Mouse (Mus musculus): Measurements from ENCODE around the gene Inpp5a.

Gene Inpp5a

GRCm38 (mm10) chr7:139476700-139477099, 87.8 kb downstream of the Inpp5a start:
- DNase-seq (ENCODE audit: low spot score in 2 of 2), result no peak

- no peak for DNase-seq (ENCODE audit: low spot score in 2 of 2)
These were observed 88.8 kb downstream of the Inpp5a start for GRCm38 (mm10) chr7:139477748-139478147.

- DNase-seq (ENCODE audit: low spot score in 2 of 2), result no peak
These were observed 90.2 kb downstream of the Inpp5a start for GRCm38 (mm10) chr7:139479077-139479476.

GRCm38 (mm10) chr7:139479626-139480025, 90.7 kb downstream of the Inpp5a start:
- no peak for DNase-seq (ENCODE audit: low spot score in 2 of 2)

GRCm38 (mm10) chr7:139484206-139484955, 95.5 kb downstream of the Inpp5a start:
- no peak for DNase-seq (ENCODE audit: low spot score in 2 of 2)

GRCm38 (mm10) chr7:139489721-139490211, 100.9 kb downstream of the Inpp5a start:
- no peak for DNase-seq (ENCODE audit: low spot score in 2 of 2)

- DNase-seq (ENCODE audit: low spot score in 2 of 2), result no peak
These were observed 103.4 kb downstream of the Inpp5a start for GRCm38 (mm10) chr7:139492351-139492750.

GRCm38 (mm10) chr7:139492946-139493345, 104.0 kb downstream of the Inpp5a start:
- no peak for DNase-seq (ENCODE audit: low spot score in 2 of 2)

- DNase-seq (ENCODE audit: low spot score in 2 of 2), result no peak
These were observed 106.9 kb downstream of the Inpp5a start for GRCm38 (mm10) chr7:139495791-139496190.

- no peak for DNase-seq (ENCODE audit: low spot score in 2 of 2)
These were observed 109.2 kb downstream of the Inpp5a start for GRCm38 (mm10) chr7:139498038-139498625.

GRCm38 (mm10) chr7:139504064-139504463, 115.2 kb downstream of the Inpp5a start:
- DNase-seq (ENCODE audit: low spot score in 2 of 2), result no peak

GRCm38 (mm10) chr7:139506677-139507412, 117.9 kb downstream of the Inpp5a start:
- DNase-seq (ENCODE audit: low spot score in 2 of 2), result no peak

GRCm38 (mm10) chr7:139508938-139509337, 120.0 kb downstream of the Inpp5a start:
- DNase-seq (ENCODE audit: low spot score in 2 of 2), result no peak

GRCm38 (mm10) chr7:139515959-139516660, 127.2 kb downstream of the Inpp5a start:
- DNase-seq (ENCODE audit: low spot score in 2 of 2), result no peak

GRCm38 (mm10) chr7:139516661-139517016, 127.7 kb downstream of the Inpp5a start:
- no peak for DNase-seq (ENCODE audit: low spot score in 2 of 2)

GRCm38 (mm10) chr7:139518352-139518751, 129.4 kb downstream of the Inpp5a start:
- DNase-seq (ENCODE audit: low spot score in 2 of 2), result no peak

GRCm38 (mm10) chr7:139528309-139529076, 139.6 kb downstream of the Inpp5a start:
- no peak for DNase-seq (ENCODE audit: low spot score in 2 of 2)

GRCm38 (mm10) chr7:139529208-139529607, 140.3 kb downstream of the Inpp5a start:
- DNase-seq (ENCODE audit: low spot score in 2 of 2), result no peak

GRCm38 (mm10) chr7:139530591-139531427, 141.9 kb downstream of the Inpp5a start:
- DNase-seq (ENCODE audit: low spot score in 2 of 2), result no peak

- no peak for DNase-seq (ENCODE audit: low spot score in 2 of 2)
These were observed 142.5 kb downstream of the Inpp5a start for GRCm38 (mm10) chr7:139531428-139531801.
